Mouse (Mus musculus): ENCODE measurements around the gene Man2b1.
"Not testable (repeated sequence)": the region's sequence is repeated elsewhere in the genome, so short reads cannot be mapped to it uniquely, and the experiment has no call there.

Gene Man2b1

GRCm38 (mm10) chr8:85119052-85119981 lies 36.2 kb downstream of the Man2b1 start:
- in situ Hi-C loops (cut with MboI, MseI) = no loop called here

DNA sequence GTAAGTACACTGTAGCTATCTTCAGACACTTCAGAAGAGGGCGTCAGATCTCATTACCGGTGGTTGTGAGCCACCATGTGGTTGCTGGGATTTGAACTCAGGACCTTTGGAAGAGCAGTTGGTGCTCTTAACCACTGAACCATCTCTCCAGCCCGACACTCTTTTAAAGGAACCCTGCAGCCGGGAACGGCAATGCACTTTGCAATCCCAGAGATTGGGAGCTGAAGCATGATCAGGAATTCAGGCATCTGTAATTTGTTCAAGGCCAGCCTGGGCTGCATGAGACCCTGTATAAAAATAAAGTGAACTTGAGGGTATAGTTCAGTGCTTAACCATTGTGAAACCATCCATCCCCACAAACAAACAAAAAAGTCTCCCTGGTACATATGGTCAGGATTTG lies 37.2 kb downstream of the Man2b1 start:
- in situ Hi-C loops (cut with MboI, MseI) = loop anchor here (10.0 kb wide), 1 partner anchor 365 kb away; no protein-coding TSS in a partner anchor

DNA sequence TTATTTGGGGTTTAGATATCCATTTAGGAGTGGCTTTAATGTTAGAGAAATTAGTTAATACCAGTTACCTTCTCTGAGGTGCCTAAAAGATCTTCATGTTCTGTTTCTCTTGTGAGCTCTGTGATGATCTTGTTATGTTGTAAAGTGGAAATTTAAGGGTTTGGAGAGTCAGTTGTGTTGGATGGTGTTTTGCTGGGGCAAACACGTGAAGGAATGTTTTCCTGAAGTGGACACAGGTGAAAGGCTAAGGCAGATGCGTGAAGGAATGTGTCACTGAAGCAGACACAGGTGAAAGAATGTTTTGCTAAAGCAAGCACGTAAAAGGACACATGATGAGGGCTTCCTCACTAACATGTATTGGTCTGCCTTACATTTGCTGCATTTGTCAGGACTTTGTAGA lies 39.9 kb downstream of the Man2b1 start, which contains the start of gene Zfp791:
Gene Zfp791, minus strand, starts transcription at position 101 of the 400 bp plus-strand sequence.
- in situ Hi-C loops (cut with MboI, MseI) = loop anchor here (10.0 kb wide), 1 partner anchor 362 kb away; no protein-coding TSS in a partner anchor

DNA sequence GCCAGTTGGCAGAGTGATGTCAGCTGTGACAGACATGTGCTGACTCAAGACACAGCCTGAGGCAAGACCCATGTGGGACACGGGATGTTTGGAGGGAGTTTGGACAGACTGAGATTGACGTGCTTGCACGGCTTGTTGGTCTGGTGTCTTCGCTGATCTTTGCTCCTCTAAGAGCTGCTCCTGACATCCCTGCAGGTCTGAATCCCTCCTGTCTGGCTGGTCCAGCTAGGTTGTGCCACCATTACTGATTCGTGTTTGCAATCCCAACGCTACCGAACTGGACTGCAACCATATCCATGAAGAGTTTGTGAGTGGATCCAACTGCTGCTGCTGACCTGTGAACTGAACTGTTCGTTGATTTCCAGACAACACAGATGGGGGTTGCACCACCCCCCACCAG lies 40.6 kb downstream of the Man2b1 start:
- in situ Hi-C loops (cut with MboI, MseI) = loop anchor here (10.0 kb wide), 1 partner anchor 361 kb away; no protein-coding TSS in a partner anchor

GRCm38 (mm10) chr8:85132335-85132734 lies 49.3 kb downstream of the Man2b1 start:
- in situ Hi-C loops (cut with MboI, MseI) = no loop called here

- in situ Hi-C loops (cut with MboI, MseI) = not testable (repeated sequence)
These were observed 52.6 kb downstream of the Man2b1 start for GRCm38 (mm10) chr8:85135690-85136089.

GRCm38 (mm10) chr8:85142516-85142915 lies 59.4 kb downstream of the Man2b1 start:
- in situ Hi-C loops (cut with MboI, MseI) = no loop called here

All from regulatory T cell (primary cell).